Mouse (Mus musculus) neutrophil, adult 5-6 weeks (primary cell): Measurements from ENCODE around the gene Tecpr1. TPM values are rescaled to one million over a fixed set of nuclear protein-coding genes. Genes with fewer than 3 reads are reported as not detected.

ENCODE experiments used
- ATAC-seq: fragments of 151-379, 151-347 bp; 2 replicates; pipeline ENCODE4 v1.8.0; 2017; ENCODE audit warnings: mild to moderate bottlenecking, moderate TSS enrichment; ENCODE audit not compliant: insufficient number of reproducible peaks, poor library complexity, low FRiP score, severe bottlenecking; ENCODE audit errors: extremely low read depth
- total RNA-seq: library from RNA; stranded (forward); fragments of 200-1000 nt; gene quantifications from 2 replicates; pipeline ENCODE4 v1.2.3, GENCODE M21; 2017

Tecpr1 gene
- total RNA-seq: 43.5 and 48.3 TPM in 2 replicates

DNA sequence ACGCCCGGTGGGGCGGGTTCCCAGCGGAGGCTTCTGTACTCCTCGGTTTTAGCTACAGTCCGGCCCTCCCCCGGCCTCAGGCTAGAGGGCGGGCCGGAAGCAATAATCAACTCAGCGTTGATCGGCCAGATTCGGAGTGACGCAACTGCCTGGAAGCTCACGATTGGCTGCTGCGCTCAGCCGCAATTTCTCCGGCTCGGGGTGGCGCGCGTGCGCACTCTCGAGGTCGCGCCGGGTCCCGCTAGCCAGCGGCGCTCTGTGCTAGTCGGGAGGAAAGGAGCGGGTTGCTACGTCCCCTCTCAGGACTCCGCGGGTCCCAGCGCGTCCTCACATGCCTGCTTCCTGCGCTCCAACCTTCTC is at the start of gene Tecpr1:
TSS of gene Tecpr1 (minus strand) at position 113 of the 360 bp plus-strand sequence.
- peak; percentile 94 for ATAC-seq

DNA sequence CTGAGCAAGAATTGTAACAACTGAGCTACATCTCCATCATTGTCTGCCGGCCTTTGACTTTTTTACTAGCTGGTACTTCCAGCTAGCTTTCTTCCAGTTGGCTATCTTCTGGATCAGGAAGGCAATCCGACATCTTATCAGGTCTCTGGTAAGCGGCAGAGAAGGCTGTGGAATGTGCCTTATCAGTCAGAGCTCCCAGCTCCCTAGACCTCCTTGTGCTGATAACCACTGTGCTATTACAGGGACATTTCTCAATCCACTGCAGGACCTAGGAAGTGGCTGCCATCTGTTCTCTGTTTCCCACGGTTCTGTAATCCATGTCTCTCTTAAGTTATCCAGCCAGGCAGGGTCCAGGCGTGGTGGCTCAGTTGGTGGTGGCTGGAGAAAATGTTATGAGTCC is 48.4 kb upstream of the Tecpr1 start:
- no peak for ATAC-seq

DNA sequence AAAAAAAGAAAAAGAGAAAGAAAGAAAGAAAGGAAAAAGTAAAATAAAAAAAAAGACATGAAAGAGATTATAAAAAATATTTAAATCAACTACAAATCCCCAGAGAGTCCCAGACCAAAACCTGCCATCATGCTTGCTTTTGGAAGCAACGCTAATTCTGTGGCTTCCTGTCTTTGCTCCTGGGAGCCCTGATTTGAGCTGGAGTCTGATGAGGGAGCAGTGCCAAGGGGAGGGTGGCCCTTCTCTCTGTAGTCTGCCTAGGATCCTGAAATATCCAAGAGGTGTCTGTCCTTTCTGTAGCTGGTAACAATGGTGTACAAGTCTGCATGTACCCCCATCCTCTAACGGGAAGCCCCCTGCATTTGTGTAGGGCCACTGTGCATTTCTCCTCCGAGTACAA is 47.7 kb upstream of the Tecpr1 start:
- ATAC-seq: no peak

DNA sequence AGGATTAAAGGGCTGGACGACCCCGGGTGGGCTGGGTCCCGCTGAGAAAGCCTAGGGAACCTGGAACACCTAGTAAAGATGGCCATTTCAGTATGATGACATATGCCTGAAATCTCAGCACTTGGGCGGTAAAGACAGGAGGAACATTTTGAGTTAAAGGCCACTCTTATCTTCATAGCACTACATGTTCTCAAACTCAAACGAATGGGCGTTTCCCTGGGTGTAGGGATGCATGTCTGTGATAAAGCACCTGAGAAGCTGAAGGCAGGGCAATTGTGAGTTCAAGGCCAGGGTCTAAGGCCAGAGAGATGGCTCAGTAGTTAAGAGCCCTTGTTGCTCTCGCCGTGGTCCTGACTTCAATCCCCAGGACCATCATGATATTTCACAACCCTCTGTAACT is 47.0 kb upstream of the Tecpr1 start:
- no peak for ATAC-seq

DNA sequence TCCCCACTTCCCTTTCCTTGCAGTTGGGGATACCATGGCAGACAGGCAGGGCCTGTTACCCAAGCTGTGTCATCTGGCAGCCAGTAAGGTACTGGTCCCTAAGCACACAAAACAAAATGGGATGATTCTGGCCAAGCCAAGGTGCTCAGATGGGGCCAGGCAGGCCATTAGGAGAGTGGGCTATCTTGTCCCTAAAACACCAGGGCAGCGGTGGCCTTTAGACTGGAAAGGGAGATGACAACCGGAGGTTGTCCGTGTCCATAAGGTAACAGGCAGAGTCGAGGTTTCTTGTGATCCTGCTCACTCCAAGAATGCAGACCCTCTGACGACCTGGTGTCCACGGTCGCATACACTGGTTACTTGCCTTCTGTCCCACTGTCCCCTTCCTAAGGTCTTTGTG is 46.5 kb upstream of the Tecpr1 start:
- ATAC-seq: no peak

DNA sequence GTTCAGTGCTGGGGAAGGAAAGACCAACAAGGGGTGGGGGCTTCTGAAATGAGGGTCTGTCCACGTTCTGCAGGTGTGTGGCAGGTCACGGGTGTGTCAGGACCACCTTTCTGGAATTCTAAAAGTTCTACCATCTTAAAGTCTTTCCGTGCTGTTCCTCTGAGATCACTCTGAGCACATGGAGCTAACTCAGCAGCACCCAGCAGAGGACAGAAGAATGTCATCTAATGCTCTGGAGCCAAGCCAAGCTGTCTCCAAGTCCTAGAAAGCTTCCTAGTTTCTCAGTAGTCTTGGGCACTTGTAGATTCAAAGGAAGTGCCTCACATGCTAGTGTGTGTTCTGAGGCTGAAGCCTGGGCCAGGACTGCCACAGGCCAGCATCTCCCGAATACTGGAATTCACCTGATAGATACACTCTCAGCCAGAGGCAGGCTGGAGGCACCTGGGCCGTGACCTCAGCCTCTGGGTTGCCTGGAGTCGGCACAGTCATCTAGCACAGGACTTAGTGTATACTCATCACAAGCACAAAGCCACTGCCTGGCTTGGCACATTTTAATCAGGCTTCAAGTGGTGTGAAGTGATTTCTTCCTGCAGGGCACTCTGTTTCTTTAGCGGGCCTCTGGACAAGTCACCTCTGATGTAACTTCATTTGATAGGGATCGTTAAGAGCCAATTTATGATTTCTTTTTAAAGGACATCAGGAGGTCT is 44.3 kb upstream of the Tecpr1 start:
- no peak for ATAC-seq

DNA sequence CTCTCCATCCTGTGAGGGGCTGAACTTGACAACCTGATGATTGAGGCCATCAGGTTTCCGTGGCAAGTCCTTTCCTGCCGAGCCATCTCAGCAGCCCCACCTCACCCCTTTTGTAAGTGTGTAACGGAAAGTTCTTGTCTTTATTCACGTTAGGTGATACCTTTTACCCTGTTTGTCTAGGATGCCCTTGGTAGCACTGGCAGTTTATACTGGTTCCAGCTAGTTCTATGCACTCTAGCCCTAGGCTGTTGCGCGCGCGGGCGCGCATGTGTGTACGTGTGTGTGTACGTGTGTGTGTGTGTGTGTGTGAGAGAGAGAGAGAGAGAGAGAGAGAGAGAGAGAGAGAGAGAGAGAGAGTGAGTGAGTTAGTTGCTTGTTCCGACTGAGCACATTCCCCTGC is 40.1 kb upstream of the Tecpr1 start:
- ATAC-seq: no peak

DNA sequence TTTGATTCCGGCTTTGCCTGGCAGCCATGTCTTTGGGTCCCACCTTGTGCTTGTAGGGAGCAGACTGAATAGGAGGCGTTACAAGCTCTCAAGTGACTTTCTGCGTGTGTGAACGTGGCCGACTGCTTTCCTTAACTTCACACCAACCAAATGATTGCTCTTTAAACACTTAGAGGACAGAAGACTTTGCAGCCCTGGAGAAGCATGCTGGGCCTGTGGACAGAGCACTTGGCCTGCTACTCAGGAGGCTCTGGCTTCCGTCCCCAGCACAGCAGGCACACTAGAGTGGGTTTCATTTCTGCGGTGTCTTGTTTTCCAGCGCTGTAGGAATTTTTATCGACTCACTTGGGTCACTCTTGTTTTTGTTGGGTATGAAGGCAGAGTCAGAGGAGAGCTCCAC is 39.7 kb upstream of the Tecpr1 start:
- ATAC-seq: no peak

DNA sequence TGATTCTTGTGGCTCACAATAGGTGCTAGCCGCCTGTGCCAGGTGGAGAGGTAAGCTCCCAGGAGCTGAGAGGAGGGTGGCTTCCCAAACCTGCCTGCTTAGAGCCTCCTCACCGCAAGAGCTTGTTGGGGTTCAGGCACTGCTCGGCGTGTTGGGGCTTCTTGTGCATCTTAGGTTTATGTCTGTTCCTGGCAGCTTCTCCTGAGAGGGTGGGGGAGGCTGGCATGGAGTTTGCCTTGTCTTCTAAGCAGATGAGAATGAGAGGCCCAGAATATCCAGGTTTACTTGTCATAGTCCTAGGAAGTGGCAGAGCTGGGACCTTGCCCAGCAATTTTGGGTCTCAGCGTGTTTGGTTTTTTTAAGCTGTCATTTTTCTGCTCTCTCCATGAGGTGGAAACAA is 38.4 kb upstream of the Tecpr1 start:
- ATAC-seq: no peak

DNA sequence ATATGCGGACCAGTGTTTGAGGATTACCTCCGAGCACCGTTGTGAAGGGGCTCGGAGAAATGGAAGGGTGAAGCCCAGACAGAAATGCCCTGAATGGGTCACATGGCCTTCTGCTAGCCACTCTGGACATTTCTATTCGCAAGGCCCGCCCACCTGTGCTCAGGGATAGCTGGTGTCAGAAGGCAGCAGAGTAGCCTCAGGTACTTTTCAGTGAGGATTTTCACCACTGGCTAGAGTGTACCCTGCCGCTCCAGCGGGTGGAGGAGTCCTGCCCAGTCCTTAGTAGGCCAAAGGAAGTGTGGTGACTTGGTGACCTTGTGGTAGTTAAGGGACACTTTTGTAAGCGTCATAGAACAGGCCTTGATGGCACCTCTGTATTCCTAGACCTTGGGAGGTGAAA is 37.9 kb upstream of the Tecpr1 start:
- ATAC-seq: no peak

DNA sequence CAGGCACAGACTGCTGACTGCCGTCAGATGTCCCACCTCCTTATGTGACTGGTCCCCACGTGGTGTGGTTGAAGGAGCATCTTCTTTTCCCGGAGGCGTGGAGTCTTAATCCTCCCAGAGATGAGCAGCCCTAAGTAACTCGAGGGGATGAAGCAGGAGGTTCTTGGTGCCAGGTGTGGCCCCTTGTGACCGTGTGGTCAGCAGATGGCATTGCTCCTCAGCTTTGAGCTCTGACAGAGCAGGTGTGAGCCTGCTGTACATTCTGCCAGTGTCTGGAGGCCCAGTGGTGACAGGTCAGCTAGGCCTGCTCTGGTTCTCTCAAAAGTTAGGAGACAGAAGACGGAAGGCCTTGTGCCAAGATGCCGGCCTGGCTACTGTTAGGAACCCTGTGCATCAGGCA is 37.0 kb upstream of the Tecpr1 start:
- ATAC-seq: no peak

DNA sequence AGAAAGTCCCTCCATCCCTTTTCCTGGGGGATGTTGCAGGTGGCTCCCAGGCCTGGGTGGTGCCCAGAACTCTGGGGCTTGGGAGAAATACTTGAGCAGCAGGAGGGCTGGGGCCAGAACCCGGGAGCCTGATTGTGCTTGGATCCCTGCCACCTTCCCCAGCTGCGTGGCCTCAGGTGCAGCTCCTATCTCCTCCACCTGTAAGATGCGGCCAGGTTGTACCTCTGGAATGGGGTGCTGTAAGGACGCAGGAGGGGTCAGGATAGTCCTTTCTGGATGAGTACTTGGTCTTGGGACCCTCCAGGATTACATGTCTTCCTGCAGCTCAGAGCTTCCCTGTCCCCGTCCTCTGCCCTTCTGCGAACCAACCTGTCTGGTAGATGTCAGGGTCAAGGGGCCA is 35.8 kb upstream of the Tecpr1 start:
- no peak for ATAC-seq

DNA sequence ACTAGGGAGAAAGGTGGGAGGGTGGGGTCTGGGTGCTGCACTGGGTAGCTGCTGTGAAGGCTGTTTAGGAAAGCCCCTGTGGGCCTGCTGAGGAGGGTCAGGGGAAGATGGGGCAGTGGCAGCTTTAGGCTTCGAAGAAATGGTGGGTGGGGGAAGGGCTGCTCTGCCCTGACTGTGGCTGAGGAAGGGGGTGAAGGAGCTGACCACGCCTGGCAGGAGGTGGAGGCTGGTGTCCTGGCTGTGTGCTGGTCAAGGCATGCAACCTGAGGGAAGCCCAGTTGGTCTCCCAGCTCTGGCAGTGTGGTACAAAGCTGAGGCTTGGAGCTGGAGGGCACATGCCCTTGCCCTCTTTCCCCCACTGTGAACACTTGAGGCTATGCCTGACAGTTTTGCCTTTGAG is 35.3 kb upstream of the Tecpr1 start:
- no peak for ATAC-seq

DNA sequence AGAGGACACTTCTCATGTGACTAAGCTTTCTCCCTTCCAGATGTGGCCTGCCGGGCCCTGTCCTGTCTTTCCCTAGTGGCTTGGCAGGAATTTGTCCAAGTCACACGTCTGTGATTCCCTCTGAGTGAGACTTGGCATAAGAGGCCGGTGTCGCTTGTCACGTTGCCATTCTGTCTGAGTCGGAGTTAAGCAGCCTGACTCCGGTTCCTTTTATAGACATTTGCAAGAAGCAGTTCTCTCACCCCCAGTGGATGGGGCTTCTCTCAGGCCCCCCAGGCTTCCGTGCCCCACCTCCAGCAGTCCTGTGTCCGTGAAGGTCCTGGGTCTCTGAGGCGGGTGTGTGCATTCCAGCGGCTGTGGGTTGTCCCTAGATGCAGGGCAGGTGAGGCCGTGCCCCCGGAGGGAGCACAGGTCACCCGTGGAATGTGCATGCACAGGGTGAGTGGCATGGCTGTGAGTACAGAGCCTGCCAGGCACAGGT is 34.8 kb upstream of the Tecpr1 start:
- no peak for ATAC-seq

DNA sequence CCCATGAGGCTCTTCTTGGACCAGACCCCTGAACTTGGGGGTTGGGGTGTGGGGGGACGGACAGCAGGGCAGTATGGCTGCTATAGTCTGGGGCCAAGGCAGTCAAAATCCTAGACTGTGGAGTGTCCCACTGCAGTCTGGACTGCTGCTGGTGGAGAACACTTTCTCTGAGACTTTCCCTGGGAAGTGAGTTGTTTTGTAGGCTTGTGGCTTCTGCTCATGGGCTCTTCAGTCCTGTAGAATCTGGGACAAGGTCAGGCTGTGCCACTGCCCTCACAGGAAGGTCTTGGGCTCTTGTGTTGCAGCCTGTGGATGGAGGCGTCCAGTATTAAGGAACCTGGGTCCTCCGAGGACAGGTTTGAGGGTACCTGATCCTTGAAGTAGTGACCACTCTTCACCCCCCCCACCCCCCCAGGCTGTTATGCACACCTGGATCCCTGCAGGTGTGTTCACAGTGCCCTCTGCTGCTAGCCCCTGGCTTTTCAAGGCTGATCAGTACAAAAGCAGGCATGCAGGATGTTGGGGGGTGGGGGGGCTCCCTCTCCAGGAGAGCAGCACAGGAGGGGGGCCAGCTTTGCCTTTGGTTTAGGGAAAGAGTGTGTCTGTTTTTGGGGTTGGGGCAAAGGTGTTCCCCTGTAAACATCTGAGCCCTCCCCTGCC is 34.2 kb upstream of the Tecpr1 start:
- no peak for ATAC-seq

DNA sequence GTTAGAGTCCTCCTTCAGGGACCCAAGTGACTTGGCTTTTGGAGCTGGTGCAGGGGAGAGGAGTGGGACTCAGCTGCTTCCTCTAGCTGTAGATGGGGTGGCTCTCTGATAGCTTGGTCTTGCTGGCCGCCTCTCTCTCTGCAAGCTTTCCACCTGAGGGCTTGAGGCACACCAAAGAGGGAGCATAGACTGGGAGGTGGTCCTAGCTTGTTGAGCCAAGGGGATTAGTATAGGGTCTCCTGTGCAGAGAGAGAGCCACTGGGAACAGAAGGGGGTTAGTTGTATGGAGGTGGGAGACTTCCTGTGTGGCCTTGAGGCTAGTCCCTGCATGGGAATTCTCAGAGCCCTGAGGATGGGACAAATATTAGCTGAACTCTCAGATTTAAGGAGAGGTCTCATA is 33.5 kb upstream of the Tecpr1 start:
- no peak for ATAC-seq

DNA sequence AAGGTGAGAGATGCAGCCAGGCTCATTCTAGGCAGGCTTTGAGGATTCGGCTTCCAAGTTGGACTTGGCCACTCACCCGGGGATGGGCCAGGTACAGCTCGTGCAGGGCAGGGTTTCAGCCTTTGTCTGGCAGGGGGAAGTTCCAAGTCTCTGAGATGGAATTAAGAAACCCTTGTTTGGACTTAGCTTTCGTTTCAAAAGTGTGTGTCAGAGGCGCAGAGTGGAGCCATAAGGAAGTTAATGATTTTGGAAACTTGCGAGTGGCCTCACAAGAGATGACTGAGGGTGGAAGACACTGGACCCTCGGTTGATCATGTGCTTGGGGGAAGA is 33.1 kb upstream of the Tecpr1 start:
- ATAC-seq: no peak

DNA sequence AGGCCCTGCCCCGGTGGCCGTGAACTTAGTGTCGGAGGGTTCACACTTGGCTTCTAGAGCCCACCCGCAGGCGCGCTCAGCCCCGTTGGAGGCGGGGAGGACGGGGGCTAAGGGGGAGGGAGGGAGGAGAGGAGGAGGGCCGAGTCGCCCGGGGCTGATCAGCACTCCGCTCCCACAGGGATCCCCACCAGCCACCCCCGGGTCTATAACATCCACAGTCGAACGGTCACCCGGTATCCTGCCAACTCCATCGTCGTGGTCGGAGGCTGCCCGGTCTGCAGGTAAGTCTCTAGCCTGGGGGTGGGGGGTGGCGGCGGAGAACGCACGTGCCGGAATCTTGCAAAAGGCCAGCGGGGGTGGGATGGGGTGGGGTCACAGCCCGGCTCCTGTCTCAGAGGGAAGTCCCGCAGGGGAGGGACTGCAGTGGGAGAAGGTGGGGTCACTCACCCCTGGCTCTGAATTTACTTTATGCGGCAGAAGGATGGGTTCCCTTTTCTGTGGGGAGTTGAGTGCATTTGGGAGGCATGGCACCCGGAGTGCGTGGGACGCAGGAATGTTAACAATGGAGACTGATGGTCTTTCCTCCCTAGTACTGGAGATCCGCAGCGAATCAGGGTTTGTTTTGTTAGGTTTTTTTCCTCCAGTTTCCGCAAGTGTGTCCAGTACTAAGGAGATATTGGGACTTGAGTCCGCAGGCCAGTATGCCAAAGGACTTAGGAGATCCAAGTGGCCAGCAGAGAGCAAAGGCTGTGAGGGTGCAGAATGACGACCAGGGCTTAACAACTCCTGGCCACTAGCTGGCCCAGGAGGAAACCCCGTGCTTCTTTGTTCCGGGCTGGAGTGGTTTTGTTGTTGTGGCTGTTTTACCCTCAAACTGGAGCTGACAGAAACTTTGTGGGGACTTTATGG is 32.5 kb upstream of the Tecpr1 start:
- peak; percentile 30; the same call in 1 of the 2 replicates for ATAC-seq

DNA sequence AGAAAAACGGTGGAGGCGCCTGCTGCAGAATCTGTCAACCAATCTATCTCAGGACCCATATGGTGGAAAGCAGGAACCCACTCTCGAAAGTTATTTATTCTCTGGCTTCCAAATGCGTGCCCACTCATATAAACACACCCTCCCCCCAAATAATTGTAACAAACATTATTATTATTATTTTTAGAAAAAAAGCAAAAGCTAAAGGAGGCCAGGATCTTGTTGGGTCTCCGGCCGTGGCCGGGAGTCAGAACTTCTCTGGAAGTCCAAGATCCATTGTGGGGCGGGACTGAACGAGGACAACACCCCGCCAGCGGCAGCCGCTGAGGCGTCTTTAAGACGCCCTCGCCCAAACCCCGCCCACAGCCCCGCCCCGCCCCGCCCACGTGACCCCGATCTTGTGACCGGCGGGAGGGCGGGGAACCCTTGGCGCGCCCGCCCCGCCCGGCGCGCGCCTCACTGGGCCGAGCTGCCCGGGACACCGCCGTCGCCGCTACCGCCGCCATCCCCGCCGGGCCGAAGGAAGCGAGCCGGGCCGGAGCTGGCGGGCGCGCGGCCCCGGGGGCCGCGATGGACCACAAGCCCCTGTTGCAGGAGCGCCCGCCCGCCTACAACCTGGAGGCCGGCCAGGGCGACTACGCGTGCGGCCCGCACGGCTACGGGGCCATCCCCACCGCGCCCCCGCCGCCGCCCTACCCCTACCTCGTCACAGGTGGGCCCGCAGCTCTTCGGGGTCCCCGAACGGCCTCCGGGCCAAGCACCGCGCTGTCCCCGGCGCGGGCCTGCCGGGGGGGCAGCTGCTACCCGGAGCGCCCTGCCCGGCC is 31.6 kb upstream of the Tecpr1 start:
- peak; percentile 45 for ATAC-seq
